Mouse (Mus musculus) frontal cortex, postnatal 14 days (tissue): ENCODE results near the gene Gm9117.
"Not testable (repeated sequence)": the region's sequence is repeated elsewhere in the genome, so short reads cannot be mapped to it uniquely, and the experiment has no call there.

Source experiments
- DNase-seq, 2 experiments: peaks; one replicate each; pipeline ENCODE4 v3.0.0; 2022; ENCODE audit warnings: low spot score in 2 of 2

The Gm9117 gene

GRCm38 (mm10) chr3:93943443-93943842 is at the start of gene Gm9117:
Gene Gm9117 (minus strand): TSS chr3:93943543.
- not testable (repeated sequence) for DNase-seq

- DNase-seq, result not testable (repeated sequence)
Measured at GRCm38 (mm10) chr3:93968938-93969337, 25.6 kb upstream of the Gm9117 start.

GRCm38 (mm10) chr3:93961214-93961613 is 17.9 kb upstream of the Gm9117 start, which contains the start of gene Tdpoz5:
Gene Tdpoz5 (minus strand): TSS chr3:93961314.
- not testable (repeated sequence) for DNase-seq

GRCm38 (mm10) chr3:93938386-93938785 is 5.0 kb downstream of the Gm9117 start:
- not testable (repeated sequence) for DNase-seq
